Mouse (Mus musculus) ES-Bruce4 (cell line): ENCODE data around the gene Sdc4. TPM values are rescaled to one million over a fixed set of nuclear protein-coding genes. Genes with fewer than 3 reads are reported as not detected.

Source experiments
- H3K27ac ChIP-seq: 2 replicates; pipeline ENCODE4 v1.5.1; 2012; ENCODE audit warnings: low read length, inconsistent platforms; ENCODE audit not compliant: insufficient read depth
- H3K27me3 ChIP-seq: 2 replicates; pipeline ENCODE4 v1.6.1; 2012; ENCODE audit warnings: mild to moderate bottlenecking, low read length, inconsistent platforms; ENCODE audit not compliant: control insufficient read depth, poor library complexity, insufficient read depth, severe bottlenecking
- H3K36me3 ChIP-seq: 2 replicates; pipeline ENCODE4 v1.6.1; 2012; ENCODE audit warnings: inconsistent platforms, mild to moderate bottlenecking, low read length, moderate library complexity; ENCODE audit not compliant: control insufficient read depth, poor library complexity, insufficient read depth, severe bottlenecking
- H3K4me1 ChIP-seq: one replicate; pipeline ENCODE4 v1.8.1; 2011; ENCODE audit warnings: low read length; ENCODE audit not compliant: control insufficient read depth, insufficient read depth
- H3K4me3 ChIP-seq: 2 replicates; pipeline ENCODE4 v1.5.1; 2011; ENCODE audit warnings: low read depth, mild to moderate bottlenecking, low read length
- H3K9ac ChIP-seq: 2 replicates; pipeline ENCODE4 v1.6.1; 2012; ENCODE audit warnings: low read depth, mild to moderate bottlenecking, inconsistent platforms; ENCODE audit not compliant: poor library complexity, severe bottlenecking
- H3K9me3 ChIP-seq: replicated peaks from 2 replicates; pipeline ENCODE4 v1.6.1; 2012; ENCODE audit warnings: mild to moderate bottlenecking, low read length, inconsistent platforms; ENCODE audit not compliant: control insufficient read depth, poor library complexity, insufficient read depth, severe bottlenecking
- CTCF ChIP-seq: IDR thresholded peaks from one replicate; pipeline ENCODE4 v1.8.1; 2011; ENCODE audit warnings: low read depth, low read length
- EP300 ChIP-seq: IDR thresholded peaks from 2 replicates; pipeline ENCODE4 v1.6.1; 2011; ENCODE audit warnings: low read depth, low read length; ENCODE audit not compliant: insufficient read depth
- POLR2A ChIP-seq: IDR thresholded peaks from one replicate; pipeline ENCODE4 v1.8.1; 2011; ENCODE audit warnings: low read length; ENCODE audit not compliant: insufficient read depth
- polyA plus RNA-seq: library from polyadenylated mRNA; stranded (reverse); fragments of >200 nt; gene quantifications from 2 replicates; pipeline ENCODE4 v1.2.4, GENCODE M21; 2011; ENCODE audit warnings: low read depth; ENCODE audit not compliant: missing spikeins, insufficient read depth, insufficient read length

Sdc4 gene
- polyA plus RNA-seq, 1 experiment: 213 TPM

- Histone ChIP-seq H3K27me3 (no peaks in the 10 kb centered on the region), H3K9ac (no peak overlapping the region), H3K27ac (no peak overlapping the region), H3K4me3 (peak overlapping the region; percentile 0; the same call in 1 of the 2 replicates), H3K4me1 (no peaks in the 10 kb centered on the region), H3K9me3 (no peaks in the 10 kb centered on the region; the same call in 1 of the 2 replicates), H3K36me3 (no peaks in the 10 kb centered on the region)
- TF ChIP-seq POLR2A (no peak), CTCF (no peak), EP300 (no peak)
Observed at GRCm38 (mm10) chr2:164393126-164393525, 50.6 kb downstream of the Sdc4 start.

- Histone ChIP-seq H3K4me3 (peak overlapping the region; percentile 64), H3K9me3 (no peaks in the 10 kb centered on the region), H3K36me3 (no peaks in the 10 kb centered on the region), H3K27me3 (no peaks in the 10 kb centered on the region), H3K9ac (peak overlapping the region; percentile 12), H3K4me1 (peaks cover 2% of the 10 kb centered on the region), H3K27ac (no peak overlapping the region)
- TF ChIP-seq CTCF (peak; percentile 59), EP300 (no peak), POLR2A (no peak)
Observed at GRCm38 (mm10) chr2:164389499-164389898, 54.2 kb downstream of the Sdc4 start.

GRCm38 (mm10) chr2:164389020-164389419, 54.7 kb downstream of the Sdc4 start, which contains the start of gene Slpi:
Slpi (minus strand) TSS chr2:164389095.
- no peak for TF ChIP-seq POLR2A
- no peak for TF ChIP-seq EP300
- no peak for TF ChIP-seq CTCF
- Histone ChIP-seq H3K9ac (peak within 1 kb of the TSS; percentile 12), H3K36me3 (no peaks in the 10 kb centered on the region), H3K9me3 (no peaks in the 10 kb centered on the region), H3K27ac (no peak within 1 kb of the TSS), H3K4me3 (peak within 1 kb of the TSS; percentile 64), H3K27me3 (no peaks in the 10 kb centered on the region), H3K4me1 (peaks cover 2% of the 10 kb centered on the region)

GRCm38 (mm10) chr2:164386953-164387352, 56.7 kb downstream of the Sdc4 start:
- Histone ChIP-seq H3K27me3 (no peaks in the 10 kb centered on the region), H3K4me3 (no peak overlapping the region), H3K27ac (no peak overlapping the region), H3K9me3 (no peaks in the 10 kb centered on the region), H3K36me3 (no peaks in the 10 kb centered on the region), H3K4me1 (peaks cover 2% of the 10 kb centered on the region), H3K9ac (no peak overlapping the region)
- TF ChIP-seq CTCF (peak; percentile 90), POLR2A (no peak)

GRCm38 (mm10) chr2:164385927-164386763, 57.5 kb downstream of the Sdc4 start:
- H3K27me3 ChIP-seq: no peaks in the 10 kb centered on the region
- no peaks in the 10 kb centered on the region for H3K9me3 ChIP-seq
- H3K27ac ChIP-seq: no peak overlapping the region
- H3K4me3 ChIP-seq: peak overlapping the region; percentile 24; the same call in 1 of the 2 replicates
- peaks cover 2% of the 10 kb centered on the region for H3K4me1 ChIP-seq
- TF ChIP-seq CTCF (no peak), EP300 (no peak), POLR2A (no peak)
- H3K36me3 ChIP-seq: no peaks in the 10 kb centered on the region
- no peak overlapping the region for H3K9ac ChIP-seq
